Mouse (Mus musculus) hematopoietic stem cell, adult 5-6 weeks (primary cell): ENCODE measurements around the gene Ttll7. TPM values are rescaled to one million over a fixed set of nuclear protein-coding genes. Genes with fewer than 3 reads are reported as not detected.

Experiments used
- total RNA-seq: library from RNA; stranded (forward); fragments of 172-1452, 232-1000 nt; gene quantifications from 2 replicates; pipeline ENCODE4 v1.2.3, GENCODE M21; 2017

The Ttll7 gene
- total RNA-seq, 1 experiment from 2014 or later = 5.1 TPM

Other genes with a start within 250 kb of the Ttll7 start
- gene Dnase2b, start 236.8 kb upstream of the Ttll7 start, total RNA-seq = not detected in 2 replicates
- not detected in 2 replicates for gene 4930503B20Rik, start 201.1 kb upstream of the Ttll7 start, total RNA-seq
- 3.2 and 5.0 TPM in 2 replicates for gene Samd13, start 166.8 kb upstream of the Ttll7 start, total RNA-seq
- 133 and 147 TPM in 2 replicates for gene Prkacb, start 39.4 kb upstream of the Ttll7 start, total RNA-seq